Mouse (Mus musculus) heart, adult 8-10 months (tissue): ENCODE measurements around the gene Ccdc170. TPM values are rescaled to one million over a fixed set of nuclear protein-coding genes. Genes with fewer than 3 reads are reported as not detected.
"Not testable (repeated sequence)": the region's sequence is repeated elsewhere in the genome, so short reads cannot be mapped to it uniquely, and the experiment has no call there.

Experiments used
- DNase-seq: peaks from one replicate; pipeline ENCODE4 v3.0.0; 2022; ENCODE audit warnings: low spot score
- total RNA-seq, 4 experiments: library from RNA; stranded (reverse); gene quantifications; 2 replicates each; pipeline ENCODE4 v1.2.4; 2022

Gene Ccdc170
- under 1 TPM; 0.16 to 0.34 (median 0.23) TPM for total RNA-seq

DNA sequence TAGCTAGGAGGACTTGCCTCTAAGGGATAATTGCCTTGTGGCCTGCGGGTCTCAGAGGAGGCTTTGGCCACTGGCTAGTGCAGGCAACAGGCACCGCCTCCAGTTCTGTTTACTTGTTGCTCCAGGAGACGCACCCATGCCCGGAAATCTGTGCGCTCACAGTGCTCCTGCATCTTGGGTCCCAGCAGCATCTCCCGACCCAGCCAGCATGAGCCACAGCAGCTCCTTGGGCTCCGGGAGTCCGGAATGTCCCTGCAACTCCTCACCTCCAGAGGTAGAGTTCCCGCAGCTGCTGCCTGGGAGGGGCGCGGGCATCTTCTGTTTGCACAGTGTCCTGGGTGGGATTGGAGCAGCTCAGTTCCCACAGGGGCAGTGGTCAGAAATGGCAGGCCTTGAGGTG lies at the start of gene Ccdc170:
Gene Ccdc170, plus strand, starts transcription at position 148 of the 400 bp plus-strand sequence.
- peak; percentile 28 for DNase-seq

- no peak for DNase-seq
These were observed 49.1 kb upstream of the Ccdc170 start for GRCm38 (mm10) chr10:4432996-4433755.

DNA sequence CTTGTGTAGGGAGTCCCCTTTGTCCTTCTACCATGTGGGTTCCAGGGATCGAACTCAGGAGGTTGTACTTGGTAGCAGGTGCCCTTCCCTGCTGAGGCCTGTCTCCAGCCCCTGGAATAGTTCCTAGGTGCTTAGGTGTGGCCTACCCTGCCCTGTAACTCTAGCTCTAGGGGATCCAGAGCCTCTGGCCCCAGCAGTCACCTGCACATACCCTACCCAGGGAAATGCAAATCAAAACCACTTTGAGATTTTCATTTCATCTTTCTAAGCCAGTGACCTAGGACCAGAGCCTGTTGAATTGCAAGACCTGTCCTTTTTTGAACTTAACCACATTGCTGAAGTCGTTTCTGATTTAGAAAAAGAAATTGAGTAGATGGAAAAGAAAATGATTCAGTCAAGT lies 48.4 kb upstream of the Ccdc170 start:
- DNase-seq = not testable (repeated sequence)

DNA sequence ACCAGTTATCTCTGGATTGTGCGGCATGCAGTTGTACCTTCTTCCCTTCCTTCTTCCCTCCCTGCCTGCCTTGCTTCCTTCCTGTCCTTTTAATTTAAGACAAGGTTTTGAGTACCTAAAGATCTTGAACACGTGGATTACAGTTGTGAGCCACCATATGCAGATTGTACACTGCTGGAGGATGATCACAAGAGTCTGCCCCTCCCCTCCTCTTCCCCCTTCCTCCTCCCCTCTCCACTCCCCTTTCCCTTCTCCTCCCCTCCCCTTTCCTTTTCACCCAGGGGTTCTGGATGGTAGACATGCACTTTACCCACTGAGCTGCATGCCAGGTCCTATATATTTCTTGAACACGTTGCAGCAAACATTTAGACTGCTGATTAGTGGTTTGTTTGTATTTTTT lies 46.9 kb upstream of the Ccdc170 start:
- no peak for DNase-seq

DNA sequence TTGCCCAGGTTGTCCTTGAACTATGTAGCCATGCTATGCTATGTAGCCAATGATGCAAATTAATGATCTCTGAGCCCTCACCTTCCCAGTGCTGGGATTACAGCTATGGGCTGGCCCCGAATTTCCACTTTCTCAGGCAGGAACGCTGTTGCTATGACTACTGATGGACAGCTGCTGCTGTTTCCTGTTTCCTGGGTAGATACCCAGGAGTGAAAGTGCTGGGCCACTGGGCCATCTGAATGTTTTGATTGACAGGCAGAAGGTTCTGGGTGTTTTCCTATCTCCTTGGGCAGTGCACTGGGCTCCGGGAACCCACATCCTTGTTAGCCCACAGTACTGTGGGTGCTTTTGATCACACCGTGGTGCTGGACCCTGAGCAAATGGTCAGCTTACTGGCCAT lies 25.9 kb upstream of the Ccdc170 start:
- DNase-seq = no peak

DNA sequence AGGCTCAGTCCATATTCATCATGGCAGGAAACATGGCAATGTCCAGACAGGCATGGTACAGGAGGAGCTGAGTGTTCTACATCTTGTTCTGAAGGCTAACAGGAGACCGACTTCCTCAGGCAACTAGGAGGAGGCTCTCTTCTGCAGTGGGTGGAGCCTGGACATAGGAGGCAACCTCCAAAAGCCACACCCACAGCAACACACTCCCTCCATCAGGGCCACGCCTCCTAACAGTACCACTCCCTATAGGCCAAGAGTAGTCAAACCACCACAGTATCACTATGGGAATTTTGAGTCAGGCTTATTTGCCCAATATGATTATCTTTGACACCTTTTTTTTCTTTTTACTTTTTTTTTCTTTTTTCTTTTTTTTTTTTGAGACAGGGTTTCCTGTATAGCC lies 22.1 kb upstream of the Ccdc170 start:
- DNase-seq = no peak

- no peak for DNase-seq
These were observed 16.5 kb upstream of the Ccdc170 start for GRCm38 (mm10) chr10:4465799-4466198.

GRCm38 (mm10) chr10:4469406-4469805 lies 12.9 kb upstream of the Ccdc170 start:
- no peak for DNase-seq

GRCm38 (mm10) chr10:4473591-4473993 lies 8.7 kb upstream of the Ccdc170 start:
- no peak for DNase-seq

GRCm38 (mm10) chr10:4475431-4475830 lies 6.9 kb upstream of the Ccdc170 start:
- DNase-seq = no peak

GRCm38 (mm10) chr10:4476604-4477003 lies 5.7 kb upstream of the Ccdc170 start:
- DNase-seq = no peak

- DNase-seq = no peak
These were observed 1.4 kb upstream of the Ccdc170 start for GRCm38 (mm10) chr10:4480929-4481328.

DNA sequence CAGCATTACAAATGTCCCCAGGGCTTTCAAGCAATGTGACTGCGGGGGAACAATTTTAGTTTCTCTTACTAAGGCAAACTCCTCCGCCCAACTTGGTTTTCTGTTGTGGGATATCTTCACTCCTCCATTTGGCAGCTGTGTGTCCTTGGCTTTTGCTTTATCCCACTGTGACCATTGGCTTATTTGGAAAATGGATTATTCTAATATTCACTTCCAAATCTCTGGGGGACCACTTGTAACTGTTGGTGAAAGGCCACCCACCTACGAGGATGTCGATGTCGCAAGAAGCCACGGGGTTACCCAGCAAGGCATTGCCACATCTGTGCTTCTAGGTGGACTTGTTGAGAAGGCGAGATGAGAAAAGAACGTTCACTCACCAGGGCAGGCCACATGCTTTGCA lies 607 bp upstream of the Ccdc170 start:
- peak; percentile 36 for DNase-seq

DNA sequence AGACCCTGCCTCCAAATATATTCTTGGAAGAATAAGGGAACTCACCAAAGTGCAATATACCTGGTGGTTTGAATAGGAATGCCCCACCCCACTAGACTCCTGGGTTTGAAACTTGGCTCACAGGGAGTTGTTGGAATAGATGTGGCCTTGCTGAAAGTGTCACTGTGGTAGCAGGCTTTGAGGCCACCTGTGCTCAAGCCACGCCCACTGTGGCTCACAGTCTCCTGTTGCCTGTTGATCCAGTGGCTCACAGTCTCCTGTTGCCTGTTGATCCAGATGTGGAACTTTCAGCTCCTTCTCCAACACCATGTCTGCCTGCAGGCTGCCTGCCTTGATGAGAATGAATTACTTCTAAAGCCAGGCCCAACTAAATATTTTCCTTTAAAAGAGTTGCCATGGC lies 1.5 kb downstream of the Ccdc170 start:
- DNase-seq = no peak

- DNase-seq = no peak
These were observed 2.7 kb downstream of the Ccdc170 start for GRCm38 (mm10) chr10:4484986-4485385.

- DNase-seq = no peak
These were observed 7.6 kb downstream of the Ccdc170 start for GRCm38 (mm10) chr10:4489865-4490264.

DNA sequence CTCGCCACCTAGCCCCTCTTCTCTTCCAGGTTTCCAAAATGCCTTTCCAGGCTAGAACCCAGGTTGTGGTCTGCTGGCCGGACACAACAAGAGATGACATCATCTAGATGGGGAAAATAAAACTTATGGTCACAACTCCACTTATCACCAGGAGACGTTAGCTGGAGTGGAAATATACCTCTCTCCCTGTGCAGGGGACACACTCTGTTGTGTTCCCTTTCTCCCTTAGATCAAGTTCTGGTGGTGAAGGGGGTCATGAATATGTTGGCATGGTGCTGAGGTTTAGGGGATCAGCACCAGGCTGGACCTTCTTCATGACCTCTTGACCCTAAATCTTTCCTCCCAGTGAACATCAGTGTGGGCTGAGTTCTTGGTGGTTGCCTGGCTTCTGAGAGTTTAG lies 9.0 kb downstream of the Ccdc170 start:
- DNase-seq = no peak

- no peak for DNase-seq
These were observed 9.7 kb downstream of the Ccdc170 start for GRCm38 (mm10) chr10:4492045-4492444.

GRCm38 (mm10) chr10:4492909-4493308 lies 10.6 kb downstream of the Ccdc170 start:
- DNase-seq = no peak

DNA sequence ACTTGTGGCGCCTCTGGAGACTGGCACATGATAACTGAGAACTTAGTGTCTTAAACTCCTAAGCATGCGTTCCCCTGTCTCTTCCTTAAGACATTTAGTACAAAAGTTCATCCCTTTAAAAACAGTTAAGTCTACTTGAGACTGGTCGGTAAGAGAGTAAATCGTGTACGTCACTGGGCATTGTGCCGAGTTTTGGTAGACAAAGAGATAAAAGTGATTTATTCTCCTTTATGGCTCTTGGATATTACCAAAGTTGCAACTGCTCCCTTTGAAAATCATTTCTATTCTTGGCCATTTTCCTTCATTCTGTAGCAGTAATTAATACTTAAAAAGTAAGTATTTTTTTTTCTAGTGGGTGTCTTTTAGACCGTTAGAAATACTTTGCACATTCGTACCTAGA lies 20.9 kb downstream of the Ccdc170 start:
- DNase-seq = no peak

- DNase-seq = no peak
These were observed 30.4 kb downstream of the Ccdc170 start for GRCm38 (mm10) chr10:4512725-4513124.

- no peak for DNase-seq
These were observed 35.3 kb downstream of the Ccdc170 start for GRCm38 (mm10) chr10:4517614-4518013.

DNA sequence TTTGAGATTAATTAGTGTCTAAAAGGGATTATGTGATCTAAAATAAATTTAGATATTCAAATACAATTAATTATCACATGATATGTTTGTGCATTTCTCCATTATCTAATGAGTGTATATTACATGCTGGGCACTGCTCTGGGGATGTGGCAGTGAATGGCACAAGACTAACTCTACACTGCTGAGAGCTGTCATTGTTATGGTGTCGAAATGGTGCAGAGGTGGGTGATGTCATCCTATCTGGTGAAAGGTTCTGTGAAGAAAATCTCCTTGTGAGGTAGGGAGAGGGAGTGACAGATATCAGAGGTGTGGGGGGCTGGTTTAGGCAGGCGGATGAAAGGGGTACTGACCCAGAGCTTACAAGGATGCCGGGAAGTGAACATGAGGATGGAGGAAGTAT lies 37.3 kb downstream of the Ccdc170 start:
- no peak for DNase-seq
